Mouse (Mus musculus): ENCODE data around the gene E030030I06Rik. TPM values are rescaled to one million over a fixed set of nuclear protein-coding genes. Genes with fewer than 3 reads are reported as not detected.

E030030I06Rik gene
- polyA plus RNA-seq, 1 experiment from 2014 or later: 26.7 TPM

Other genes starting within 250 kb of the E030030I06Rik start
- gene 4930444G20Rik, start 81.2 kb downstream of the E030030I06Rik start, polyA plus RNA-seq (2015; fragmentation: Nextera tagmentation; extraction: Ambion mirVana): not detected in 2 replicates
- 4.0 and 5.7 TPM in 2 replicates for gene Raet1e, start 9.3 kb upstream of the E030030I06Rik start, polyA plus RNA-seq (2015; fragmentation: Nextera tagmentation; extraction: Ambion mirVana)
- 0.47 and 0.53 TPM in 2 replicates for gene H60b, start 9.3 kb upstream of the E030030I06Rik start, polyA plus RNA-seq (2015; fragmentation: Nextera tagmentation; extraction: Ambion mirVana)
- 9.1 and 10.8 TPM in 2 replicates for gene Raet1d, start 211.3 kb upstream of the E030030I06Rik start, polyA plus RNA-seq (2015; fragmentation: Nextera tagmentation; extraction: Ambion mirVana)